Mouse (Mus musculus) cerebellum, postnatal 10 days (tissue): ENCODE measurements at regions not wholly inside any gene's neighbourhood (a gene's known extent, or its start where the extent isn't known, plus 50 kb on each side); places are given as distances from the start of the nearest gene placed in this dataset.

Experiments
- DNase-seq, 2 experiments: peaks; one replicate each; pipeline ENCODE4 v3.0.0; 2021; ENCODE audit warnings: mixed read lengths in 2 of 2

GRCm38 (mm10) chr15:51671667-51672372, 2212.9 kb upstream of the Gm7489 start:
- no peak for DNase-seq

- DNase-seq, result no peak
Observed at GRCm38 (mm10) chr15:51673483-51673882, 2211.2 kb upstream of the Gm7489 start.

GRCm38 (mm10) chr15:51675291-51675690, 2209.4 kb upstream of the Gm7489 start:
- no peak for DNase-seq

- DNase-seq, result no peak
Observed at GRCm38 (mm10) chr15:51676694-51677093, 2208.0 kb upstream of the Gm7489 start.

- DNase-seq, result peak; percentile 25 to 39
Observed at GRCm38 (mm10) chr15:51677266-51677665, 2207.4 kb upstream of the Gm7489 start.

- no peak for DNase-seq
Observed at GRCm38 (mm10) chr15:51679186-51679902, 2205.4 kb upstream of the Gm7489 start.

GRCm38 (mm10) chr15:51680494-51680893, 2204.2 kb upstream of the Gm7489 start:
- DNase-seq, result no peak

GRCm38 (mm10) chr15:51681191-51681590, 2203.5 kb upstream of the Gm7489 start:
- DNase-seq, result no peak

- no peak for DNase-seq
Observed at GRCm38 (mm10) chr15:51682331-51682730, 2202.4 kb upstream of the Gm7489 start.

GRCm38 (mm10) chr15:51687007-51687540, 2197.6 kb upstream of the Gm7489 start:
- DNase-seq, result no peak

- no peak for DNase-seq
Observed at GRCm38 (mm10) chr15:51689498-51689897, 2195.2 kb upstream of the Gm7489 start.

GRCm38 (mm10) chr15:51692671-51693070, 2192.0 kb upstream of the Gm7489 start:
- DNase-seq, result no peak

- DNase-seq, result peak; percentile 71 to 78
Observed at GRCm38 (mm10) chr15:51696344-51697016, 2188.2 kb upstream of the Gm7489 start.

- DNase-seq, result no peak
Observed at GRCm38 (mm10) chr15:51704198-51704597, 2180.5 kb upstream of the Gm7489 start.

GRCm38 (mm10) chr15:51709871-51710655, 2174.6 kb upstream of the Gm7489 start:
- DNase-seq, result peak; percentile 94 to 95

GRCm38 (mm10) chr15:51720873-51721308, 2163.8 kb upstream of the Gm7489 start:
- peak; percentile 70 to 74 for DNase-seq

- no peak for DNase-seq
Observed at GRCm38 (mm10) chr15:51721363-51721762, 2163.3 kb upstream of the Gm7489 start.

GRCm38 (mm10) chr15:51724127-51724526, 2160.6 kb upstream of the Gm7489 start:
- DNase-seq, result peak in 1 of 2 experiments; percentile 7

- DNase-seq, result no peak
Observed at GRCm38 (mm10) chr15:51725457-51725856, 2159.2 kb upstream of the Gm7489 start.

GRCm38 (mm10) chr15:51730106-51730505, 2154.6 kb upstream of the Gm7489 start:
- DNase-seq, result no peak

GRCm38 (mm10) chr15:51730805-51731412, 2153.8 kb upstream of the Gm7489 start:
- DNase-seq, result peak in 1 of 2 experiments; percentile 28

GRCm38 (mm10) chr15:51734194-51734593, 2150.5 kb upstream of the Gm7489 start:
- no peak for DNase-seq
